Mouse (Mus musculus) mesoderm, embryonic 11.5 days (tissue): ENCODE measurements at regions not wholly inside any gene's neighbourhood (a gene's known extent, or its start where the extent isn't known, plus 50 kb on each side); places are given as distances from the start of the nearest gene placed in this dataset.

Experiments
- DNase-seq: peaks from one replicate; pipeline ENCODE4 v3.0.0-alpha.2; 2012; ENCODE audit warnings: low read depth, low spot score

DNA sequence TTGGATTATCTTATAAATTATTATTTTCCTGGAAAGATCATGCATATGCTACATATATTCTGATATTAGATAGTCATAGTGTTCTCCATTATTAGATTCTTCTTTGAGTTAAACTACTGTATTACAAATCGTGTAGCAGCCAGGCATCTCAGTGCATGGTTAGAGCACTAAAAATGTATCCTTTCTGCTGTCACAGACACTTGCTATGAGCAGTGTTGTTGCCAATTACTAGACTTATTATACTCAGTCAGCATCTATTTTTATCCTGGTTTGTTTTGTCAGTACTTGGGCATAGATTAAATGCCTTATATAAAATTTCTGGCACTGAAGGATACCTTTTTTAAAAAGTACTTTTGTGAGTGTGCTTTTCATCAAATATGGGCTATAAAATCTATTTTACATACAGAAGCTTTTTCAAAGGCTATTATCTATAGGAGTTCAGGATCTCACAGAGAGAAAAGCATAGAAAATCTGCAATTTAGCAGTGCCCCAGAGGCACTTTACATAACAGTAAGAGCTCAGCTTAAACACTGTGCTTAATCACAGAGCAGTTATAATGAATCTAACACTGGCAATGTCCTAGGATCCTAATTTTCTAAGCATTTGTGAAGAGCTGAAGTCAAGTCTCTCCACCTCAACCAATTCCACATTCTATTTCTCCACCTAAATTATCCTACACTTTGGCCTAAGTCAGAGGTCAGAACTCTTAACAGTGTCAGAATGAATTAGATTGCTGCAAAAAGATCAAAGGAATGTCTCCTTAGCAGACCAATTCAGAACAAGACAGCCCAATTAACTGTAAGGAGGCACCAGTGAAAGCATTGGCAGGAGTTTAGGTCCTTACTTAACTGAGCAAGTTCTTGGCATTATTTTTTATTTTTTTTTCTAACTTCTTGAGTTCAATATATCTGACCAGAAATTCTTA, 301.8 kb upstream of the Tpm3-rs7 start:
- DNase-seq = peak; percentile 7

- DNase-seq = no peak
Observed at GRCm38 (mm10) chr14:113026194-113026593, 288.2 kb upstream of the Tpm3-rs7 start.
